Mouse (Mus musculus) lung, adult 2 months (tissue): ENCODE results near the gene Epha4.

ENCODE experiments used
- CTCF ChIP-seq: fragments of 200-500 bp; IDR thresholded peaks from 2 replicates; pipeline ENCODE4 v1.5.1; 2011; ENCODE audit warnings: mild to moderate bottlenecking, low read length, control low read depth; ENCODE audit not compliant: insufficient read depth
- POLR2A ChIP-seq: fragments of 200-500 bp; IDR thresholded peaks from 2 replicates; pipeline ENCODE4 v1.6.1; 2011; ENCODE audit warnings: low read depth, mild to moderate bottlenecking, control low read depth, low read length, borderline replicate concordance; ENCODE audit errors: extremely low read depth

GRCm38 (mm10) chr1:77365850-77366249, 149.0 kb downstream of the Epha4 start:
- no peak for TF ChIP-seq CTCF
- no peak for TF ChIP-seq POLR2A
